ENCODE assay signal across 16 mouse cellular contexts in genomic region chr2:26575378-26575777, GRCm38 (mm10). TPM values are rescaled to one million over a fixed set of nuclear protein-coding genes. Genes with fewer than 3 reads are reported as not detected.
DNase-seq lines count a peak whose midpoint lies in the region; ATAC-seq and TF ChIP-seq lines count a peak whose summit lies in the region.
"Had no signal": no experiment of that assay in that cellular context is flagged by ENCODE, and none has a peak within 500 bp of the region (broad histone marks: within the 10 kb centered on the region; RNA-seq: fewer than 3 reads in every experiment).

No protein-coding gene starts in this region.

- H3K9me3 ChIP-seq in heart, embryonic 13.5 days, result no peaks in the 10 kb centered on the region
- H3K9me3 ChIP-seq in kidney, postnatal 0 days (replicated peaks; ENCODE audit: low read length), result no peaks in the 10 kb centered on the region
- no peaks in the 10 kb centered on the region for H3K9me3 ChIP-seq in MEL (replicated peaks; ENCODE audit: insufficient read depth, low read length)
- H3K9me3 ChIP-seq in liver, embryonic 11.5 days (ENCODE audit: control insufficient read depth, low read length), result no peaks in the 10 kb centered on the region
- H3K9me3 ChIP-seq: hindbrain, embryonic 15.5 days; limb, embryonic 15.5 days had no signal

- no peak for TF ChIP-seq CTCF in kidney, postnatal 0 days (IDR thresholded peaks at IDR 0.05; ENCODE audit: low read depth)
- TF ChIP-seq CTCF in MEL (IDR thresholded peaks at IDR 0.05 in 2 of 3, conservative IDR thresholded peaks at IDR 0.05 in 1 of 3; ENCODE audit: control insufficient read depth in 1 of 3, insufficient read depth in 1 of 3, low read depth in 2 of 3, low read length in 3 of 3, poor library complexity in 1 of 3, severe bottlenecking in 1 of 3), result no peak

- TF ChIP-seq POLR2A in MEL (IDR thresholded peaks at IDR 0.05; ENCODE audit: control insufficient read depth in 1 of 2, insufficient read depth in 1 of 2, low read depth in 1 of 2, low read length in 2 of 2, poor library complexity in 1 of 2), result no peak

- no peaks in the 10 kb centered on the region for H3K27me3 ChIP-seq in heart, embryonic 13.5 days (replicated peaks)
- H3K27me3 ChIP-seq in kidney, postnatal 0 days (ENCODE audit: insufficient read depth, low read length), result no peaks in the 10 kb centered on the region
- no peaks in the 10 kb centered on the region for H3K27me3 ChIP-seq in MEL (ENCODE audit: control insufficient read depth in 1 of 2, insufficient read depth in 2 of 2, low read length in 2 of 2)
- no peaks in the 10 kb centered on the region for H3K27me3 ChIP-seq in liver, embryonic 11.5 days (replicated peaks; ENCODE audit: control insufficient read depth, insufficient read depth, low read length)
- H3K27me3 ChIP-seq: hindbrain, embryonic 15.5 days; limb, embryonic 15.5 days had no signal

- DNase-seq in heart, postnatal 14 days, result no peak
- DNase-seq in kidney, postnatal 0 days (ENCODE audit: low spot score), result no peak
- DNase-seq in kidney, postnatal 10 days, result no peak
- no peak for DNase-seq in MEL (ENCODE audit: low read depth, low spot score)
- no peak for DNase-seq in liver, embryonic 11.5 days (ENCODE audit: low spot score)
- no peak for DNase-seq in thymus, adult 18-20 months
- DNase-seq in right cerebral cortex, postnatal 36 days (ENCODE audit: low spot score in 2 of 2), result no peak
- DNase-seq: cerebellum, adult 9-11 months had no signal

- H3K4me1 ChIP-seq in heart, embryonic 13.5 days, result peaks cover 95% of the 10 kb centered on the region
- peaks cover 22% of the 10 kb centered on the region for H3K4me1 ChIP-seq in kidney, postnatal 0 days (replicated peaks; ENCODE audit: insufficient read depth, low read length)
- peaks cover 34 to 69% of the 10 kb centered on the region in 2 experiments for H3K4me1 ChIP-seq in MEL (ENCODE audit: control insufficient read depth in 1 of 2, insufficient read depth in 2 of 2, low read length in 2 of 2)
- H3K4me1 ChIP-seq in liver, embryonic 11.5 days (replicated peaks; ENCODE audit: control insufficient read depth, insufficient read depth, low read length), result peaks cover 83% of the 10 kb centered on the region

- ATAC-seq in heart, embryonic 13.5 days (ENCODE audit: extremely low read depth, insufficient number of reproducible peaks, low FRiP score, low TSS enrichment), result no peak
- no peak for ATAC-seq in kidney, postnatal 0 days (replicated peaks; ENCODE audit: low FRiP score, low read depth)
- peak; percentile 13; the same call in 1 of the 2 replicates for ATAC-seq in liver, embryonic 11.5 days (replicated peaks; ENCODE audit: low FRiP score)
- ATAC-seq: CD4-positive, CD25-positive, alpha-beta regulatory T cell, adult 4 months had no signal

- 0 out of 2 replicates have a peak overlapping the region, but pooled peaks have one; percentile 2 for H3K4me2 ChIP-seq in heart, embryonic 13.5 days
- H3K4me2 ChIP-seq in kidney, postnatal 0 days (ENCODE audit: low read length), result no peak overlapping the region
- H3K4me2 ChIP-seq in liver, embryonic 11.5 days, result peak overlapping the region; percentile 71
- H3K4me2 ChIP-seq: hindbrain, embryonic 15.5 days; limb, embryonic 15.5 days had no signal

- no peak overlapping the region for H3K4me3 ChIP-seq in heart, embryonic 13.5 days
- no peak overlapping the region for H3K4me3 ChIP-seq in kidney, postnatal 0 days (replicated peaks; ENCODE audit: low read depth, low read length)
- H3K4me3 ChIP-seq in MEL (ENCODE audit: control insufficient read depth in 1 of 2, insufficient read depth in 1 of 2, low read depth in 2 of 2, low read length in 2 of 2), result peak overlapping the region; percentile 13 to 42; a peak in 3 of 4 replicates
- peak overlapping the region; percentile 51 for H3K4me3 ChIP-seq in liver, embryonic 11.5 days (ENCODE audit: low read depth, low read length)
- H3K4me3 ChIP-seq: hindbrain, embryonic 15.5 days; limb, embryonic 15.5 days had no signal

- no peaks in the 10 kb centered on the region for H3K36me3 ChIP-seq in heart, embryonic 13.5 days
- no peaks in the 10 kb centered on the region for H3K36me3 ChIP-seq in kidney, postnatal 0 days (ENCODE audit: insufficient read depth, low read length)
- peaks cover 0 to 29% of the 10 kb centered on the region in 2 experiments; a peak in 2 of 4 replicates for H3K36me3 ChIP-seq in MEL (ENCODE audit: control insufficient read depth in 1 of 2, insufficient read depth in 2 of 2, low read length in 2 of 2)
- no peaks in the 10 kb centered on the region for H3K36me3 ChIP-seq in liver, embryonic 11.5 days (ENCODE audit: control insufficient read depth, insufficient read depth, low read length)
- H3K36me3 ChIP-seq: hindbrain, embryonic 15.5 days; limb, embryonic 15.5 days had no signal

- H3K79me2 ChIP-seq in MEL (ENCODE audit: control insufficient read depth, insufficient read depth, low read length, poor library complexity), result peaks cover 2% of the 10 kb centered on the region; the same call in 1 of the 2 replicates

- peak; percentile 42 to 48; a peak in 3 of 4 replicates for TF ChIP-seq EP300 in MEL (IDR thresholded peaks at IDR 0.05; ENCODE audit: low read depth in 1 of 2, low read length in 2 of 2)

- peak overlapping the region; percentile 90 for H3K27ac ChIP-seq in heart, embryonic 13.5 days (replicated peaks)
- peak overlapping the region; percentile 70 for H3K27ac ChIP-seq in kidney, postnatal 0 days
- peak overlapping the region; percentile 91 for H3K27ac ChIP-seq in MEL (ENCODE audit: control insufficient read depth, low read depth, low read length)
- H3K27ac ChIP-seq in liver, embryonic 11.5 days (ENCODE audit: low read depth, low read length), result peak overlapping the region; percentile 96
- H3K27ac ChIP-seq: hindbrain, embryonic 15.5 days; limb, embryonic 15.5 days had no signal

- WGBS in heart, embryonic 13.5 days, result 71% methylated on average over 1 of the region's 1 CpGs
- WGBS in kidney, postnatal 0 days, result 89% methylated on average over 1 of the region's 1 CpGs
- WGBS in liver, embryonic 11.5 days, result 48% methylated on average over 1 of the region's 1 CpGs

- intact Hi-C loops in heart, postnatal 14 days (cut with DNase I), result no loop called here

- no peak for TF ChIP-seq RAD21 in MEL (IDR thresholded peaks at IDR 0.05; ENCODE audit: low read depth, low read length)

- peak overlapping the region; percentile 15; the same call in 1 of the 2 replicates for H3K9ac ChIP-seq in heart, embryonic 13.5 days
- 0 out of 2 replicates have a peak overlapping the region, but pooled peaks have one; percentile 35 for H3K9ac ChIP-seq in kidney, postnatal 0 days (ENCODE audit: low read depth, low read length)
- peak overlapping the region; percentile 73 for H3K9ac ChIP-seq in MEL (ENCODE audit: control insufficient read depth, low read depth, low read length, poor library complexity, severe bottlenecking)
- H3K9ac ChIP-seq in liver, embryonic 11.5 days (ENCODE audit: low read depth, low read length), result peak overlapping the region; percentile 80
- H3K9ac ChIP-seq: hindbrain, embryonic 15.5 days; limb, embryonic 15.5 days had no signal

TF ChIP-seq in MEL, 35 proteins besides CTCF, POLR2A, EP300 and RAD21 (continues in another document):
- TF ChIP-seq CHD1 (IDR thresholded peaks at IDR 0.05; ENCODE audit: low read depth, low read length), result peak; percentile 40; the same call in 1 of the 2 replicates

RNA-seq across cellular contexts. Expression of gene Egfl7, which starts 4.4 kb away (rescaled TPM):
- 170 and 185 TPM in 2 replicates for polyA plus RNA-seq in heart, embryonic 13.5 days (2015; fragmentation: Nextera tagmentation; extraction: Ambion mirVana)
- 100 to 1,000 TPM; 224 to 237 TPM for total RNA-seq in heart, postnatal 14 days (2021)
- polyA plus RNA-seq in kidney, postnatal 0 days (2015; fragmentation: Nextera tagmentation; extraction: Ambion mirVana), result 199 and 211 TPM in 2 replicates
- 73.9 and 95.4 TPM in 2 replicates for total RNA-seq in MEL (2012; rRNA removed)
- 100 to 1,000 TPM in 1 of 2 experiments, not detected in 1; 125 TPM for polyA plus RNA-seq in MEL (2012; ENCODE audit: insufficient read depth in 1 of 2, insufficient read length in 2 of 2, low read depth in 1 of 2, low replicate concordance in 2 of 2, missing spikeins in 1 of 2)
- 161 and 181 TPM in 2 replicates for polyA plus RNA-seq in liver, embryonic 11.5 days (2014; fragmentation: Nextera tagmentation; extraction: Ambion mirVana)
- total RNA-seq: monocyte, adult 5-6 weeks had no signal
- polyA plus RNA-seq: CD4-positive, CD25-positive, alpha-beta regulatory T cell, adult 4 months had no signal

RNA-seq across cellular contexts. Expression of gene Gm20532, which starts 11.1 kb away (rescaled TPM):
- not detected in 2 replicates for polyA plus RNA-seq in heart, embryonic 13.5 days (2015; fragmentation: Nextera tagmentation; extraction: Ambion mirVana)
- not detected for total RNA-seq in heart, postnatal 14 days (2021)
- not detected in 2 replicates for polyA plus RNA-seq in kidney, postnatal 0 days (2015; fragmentation: Nextera tagmentation; extraction: Ambion mirVana)
- 0.15 TPM in 1 of 2 replicates, not detected in the other for total RNA-seq in MEL (2012; rRNA removed)
- not detected for polyA plus RNA-seq in MEL (2012; ENCODE audit: insufficient read depth in 1 of 2, insufficient read length in 2 of 2, low read depth in 1 of 2, low replicate concordance in 2 of 2, missing spikeins in 1 of 2)
- not detected in 2 replicates for polyA plus RNA-seq in liver, embryonic 11.5 days (2014; fragmentation: Nextera tagmentation; extraction: Ambion mirVana)
- total RNA-seq: layer of hippocampus, postnatal 25 days; monocyte, adult 5-6 weeks had no signal
- polyA plus RNA-seq: CD4-positive, CD25-positive, alpha-beta regulatory T cell, adult 4 months; embryonic facial prominence, embryonic 14.5 days; frontal cortex, adult 2 months; hindbrain, embryonic 15.5 days; limb, embryonic 15.5 days had no signal

RNA-seq across cellular contexts. Expression of gene Agpat2, which starts 28.8 kb away (rescaled TPM):
- polyA plus RNA-seq in heart, embryonic 13.5 days (2015; fragmentation: Nextera tagmentation; extraction: Ambion mirVana), result 21.8 and 23.2 TPM in 2 replicates
- 10 to 100 TPM; 47.8 to 51.8 TPM for total RNA-seq in heart, postnatal 14 days (2021)
- polyA plus RNA-seq in kidney, postnatal 0 days (2015; fragmentation: Nextera tagmentation; extraction: Ambion mirVana), result 53.8 and 57.1 TPM in 2 replicates
- total RNA-seq in MEL (2012; rRNA removed), result 21.0 and 22.3 TPM in 2 replicates
- polyA plus RNA-seq in MEL (2012; ENCODE audit: insufficient read depth in 1 of 2, insufficient read length in 2 of 2, low read depth in 1 of 2, low replicate concordance in 2 of 2, missing spikeins in 1 of 2), result 10 to 100 TPM in 1 of 2 experiments, not detected in 1; 42.4 TPM
- polyA plus RNA-seq in liver, embryonic 11.5 days (2014; fragmentation: Nextera tagmentation; extraction: Ambion mirVana), result 36.1 and 40.1 TPM in 2 replicates

RNA-seq across cellular contexts. Expression of gene Fam69b, which starts 52.9 kb away (rescaled TPM):
- 17.2 and 18.7 TPM in 2 replicates for polyA plus RNA-seq in heart, embryonic 13.5 days (2015; fragmentation: Nextera tagmentation; extraction: Ambion mirVana)
- 10 to 100 TPM; 15.4 to 17.0 TPM for total RNA-seq in heart, postnatal 14 days (2021)
- polyA plus RNA-seq in kidney, postnatal 0 days (2015; fragmentation: Nextera tagmentation; extraction: Ambion mirVana), result 27.3 and 29.5 TPM in 2 replicates
- total RNA-seq in MEL (2012; rRNA removed), result 0.33 and 0.42 TPM in 2 replicates
- polyA plus RNA-seq in MEL (2012; ENCODE audit: insufficient read depth in 1 of 2, insufficient read length in 2 of 2, low read depth in 1 of 2, low replicate concordance in 2 of 2, missing spikeins in 1 of 2), result under 1 TPM in 1 of 2 experiments, not detected in 1; 0.67 TPM
- 10.5 and 11.1 TPM in 2 replicates for polyA plus RNA-seq in liver, embryonic 11.5 days (2014; fragmentation: Nextera tagmentation; extraction: Ambion mirVana)
- total RNA-seq: monocyte, adult 5-6 weeks had no signal

RNA-seq across cellular contexts. Expression of gene Notch1, which starts 58.9 kb away (rescaled TPM):
- polyA plus RNA-seq in heart, embryonic 13.5 days (2015; fragmentation: Nextera tagmentation; extraction: Ambion mirVana), result 11.4 and 12.1 TPM in 2 replicates
- total RNA-seq in heart, postnatal 14 days (2021), result 10 to 100 TPM; 43.8 to 49.4 TPM
- 12.1 and 12.9 TPM in 2 replicates for polyA plus RNA-seq in kidney, postnatal 0 days (2015; fragmentation: Nextera tagmentation; extraction: Ambion mirVana)
- 0.39 TPM in 1 of 2 replicates, not detected in the other for total RNA-seq in MEL (2012; rRNA removed)
- under 1 TPM in 1 of 2 experiments, not detected in 1; 0.06 TPM for polyA plus RNA-seq in MEL (2012; ENCODE audit: insufficient read depth in 1 of 2, insufficient read length in 2 of 2, low read depth in 1 of 2, low replicate concordance in 2 of 2, missing spikeins in 1 of 2)
- polyA plus RNA-seq in liver, embryonic 11.5 days (2014; fragmentation: Nextera tagmentation; extraction: Ambion mirVana), result 7.1 and 10.5 TPM in 2 replicates

Comparison
In these comparisons a context has a peak if more than half of its experiments do, and no peak if none do; other contexts are left out.
1. H3K4me3 ChIP-seq: peak in MEL (2 of 2) and liver, embryonic 11.5 days (single experiment); none in heart, embryonic 13.5 days (single experiment) and kidney, postnatal 0 days (single experiment).
2. H3K9ac ChIP-seq: peak in every context shown above with its lines; median percentile 80 in liver, embryonic 11.5 days; 73 in MEL; 35 in kidney, postnatal 0 days; 15 in heart, embryonic 13.5 days.
3. Peak in every context shown above with its lines, with median percentiles within 50 percentile points of each other: H3K27ac ChIP-seq.